Mouse (Mus musculus) lung, embryonic 14.5 days (tissue): ENCODE results near the gene Nedd4. TPM values are rescaled to one million over a fixed set of nuclear protein-coding genes. Genes with fewer than 3 reads are reported as not detected.

Experiments
- ATAC-seq: fragments of 200-750 bp; cut with Nextera tagmentation; 2 replicates; pipeline ENCODE4 v1.8.0; 2017; ENCODE audit warnings: mild to moderate bottlenecking, moderate TSS enrichment, moderate library complexity; ENCODE audit not compliant: insufficient read depth
- DNase-seq: peaks from one replicate; pipeline ENCODE4 v3.0.0-alpha.2; 2015
- H3K27ac ChIP-seq: fragments of 300-500 bp; sonication (generic); 2 replicates; pipeline ENCODE4 v1.5.1; 2014; ENCODE audit warnings: low read depth, mild to moderate bottlenecking, moderate library complexity
- H3K27me3 ChIP-seq: fragments of 300-500 bp; sonication (generic); 2 replicates; pipeline ENCODE4 v1.6.1; 2014; ENCODE audit warnings: low read length, control low read depth; ENCODE audit not compliant: insufficient read depth
- H3K36me3 ChIP-seq: fragments of 300-500 bp; sonication (generic); 2 replicates; pipeline ENCODE4 v1.6.1; 2014; ENCODE audit warnings: control low read depth; ENCODE audit not compliant: insufficient read depth
- H3K4me1 ChIP-seq: fragments of 300-500 bp; sonication (generic); 2 replicates; pipeline ENCODE4 v1.6.1; 2014; ENCODE audit warnings: antibody characterized with exemption, control low read depth; ENCODE audit not compliant: insufficient read depth
- H3K4me2 ChIP-seq: fragments of 300-500 bp; sonication (generic); 2 replicates; pipeline ENCODE4 v1.6.1; 2014; ENCODE audit warnings: mild to moderate bottlenecking
- H3K4me3 ChIP-seq: fragments of 300-500 bp; sonication (generic); 2 replicates; pipeline ENCODE4 v1.5.1; 2014; ENCODE audit warnings: low read depth, low read length
- H3K9ac ChIP-seq: fragments of 300-500 bp; sonication (generic); 2 replicates; pipeline ENCODE4 v1.6.1; 2014
- H3K9me3 ChIP-seq: fragments of 300-500 bp; sonication (generic); 2 replicates; pipeline ENCODE4 v1.6.1; 2016; ENCODE audit warnings: low read depth, low read length, control low read depth
- CTCF ChIP-seq: IDR thresholded peaks from 2 replicates; pipeline ENCODE4 v1.5.1; 2016; ENCODE audit warnings: antibody characterized with exemption, low read depth
- WGBS: fragments of 180-500 bp; shearing (Covaris S2); extraction: QIAGEN DNeasy Blood & Tissue Kit; methylation state at CpG from one replicate; pipeline ENCODE4 v1.1.7; 2014; 5-methylcytosine and 5-hydroxymethylcytosine counted together
- polyA plus RNA-seq: library from polyadenylated mRNA; unstranded; fragments of >200 nt; fragmentation: Nextera tagmentation; extraction: Ambion mirVana; gene quantifications from 2 replicates; pipeline ENCODE4 v1.2.1, GENCODE M21; 2014

Nedd4 gene
- polyA plus RNA-seq = 802 and 805 TPM in 2 replicates

- Histone ChIP-seq H3K9me3 (no peaks in the 10 kb centered on the region), H3K4me3 (peak within 1 kb of the TSS; percentile 98), H3K9ac (peak within 1 kb of the TSS; percentile 100), H3K27me3 (no peaks in the 10 kb centered on the region), H3K4me2 (peak within 1 kb of the TSS; percentile 89), H3K27ac (peak within 1 kb of the TSS; percentile 100), H3K36me3 (peaks cover 34% of the 10 kb centered on the region), H3K4me1 (peaks cover 7% of the 10 kb centered on the region; the same call in 1 of the 2 replicates)
- peak; percentile 97 for DNase-seq
- TF ChIP-seq CTCF = peak; percentile 28; the same call in 1 of the 2 replicates
- peak; percentile 88 for ATAC-seq
- under 1% methylated on average over 57 of the region's 83 CpGs for WGBS
Measured at GRCm38 (mm10) chr9:72661895-72662661, at the start of gene Nedd4. TSS of gene Nedd4 (plus strand) at chr9:72662346.

DNA sequence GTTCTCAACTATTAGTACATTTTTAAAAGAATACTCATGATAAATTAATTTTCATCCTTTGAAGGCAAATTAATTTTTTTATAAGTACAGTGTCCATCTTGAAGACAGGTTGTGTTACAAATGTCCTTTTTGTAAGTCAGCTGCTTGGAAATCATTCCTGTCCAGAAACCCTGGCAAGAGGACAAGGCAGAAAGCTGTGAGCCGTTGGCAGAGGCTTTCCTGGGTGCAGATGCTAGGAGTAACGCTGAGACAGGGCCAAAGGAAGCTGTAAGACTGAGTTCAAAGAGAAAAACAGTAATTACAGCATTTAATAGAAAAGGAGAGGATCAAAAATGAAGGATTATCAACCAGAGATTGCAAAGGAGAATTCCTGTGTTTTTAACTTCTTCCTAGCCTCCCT, 48.3 kb upstream of the Nedd4 start:
- no peak for TF ChIP-seq CTCF
- Histone ChIP-seq H3K4me3 (no peak overlapping the region), H3K4me1 (no peaks in the 10 kb centered on the region), H3K4me2 (no peak overlapping the region), H3K9me3 (no peaks in the 10 kb centered on the region), H3K27ac (no peak overlapping the region), H3K36me3 (peaks cover 40% of the 10 kb centered on the region), H3K27me3 (no peaks in the 10 kb centered on the region), H3K9ac (no peak overlapping the region)
- 55% methylated on average over 2 of the region's 2 CpGs for WGBS
- ATAC-seq = no peak
- DNase-seq = no peak

- no peak overlapping the region for H3K9ac ChIP-seq
- peak; percentile 45; the same call in 1 of the 2 replicates for TF ChIP-seq CTCF
- H3K4me3 ChIP-seq = no peak overlapping the region
- H3K4me2 ChIP-seq = no peak overlapping the region
- H3K9me3 ChIP-seq = no peaks in the 10 kb centered on the region
- ATAC-seq (no peak), DNase-seq (peak; percentile 70)
- no peaks in the 10 kb centered on the region for H3K4me1 ChIP-seq
- peaks cover 45% of the 10 kb centered on the region for H3K36me3 ChIP-seq
- no peak overlapping the region for H3K27ac ChIP-seq
- no peaks in the 10 kb centered on the region for H3K27me3 ChIP-seq
- WGBS = 65% methylated on average over 6 of the region's 6 CpGs
Measured at GRCm38 (mm10) chr9:72614786-72615480, 47.2 kb upstream of the Nedd4 start.

GRCm38 (mm10) chr9:72618037-72618436, 44.1 kb upstream of the Nedd4 start:
- no peaks in the 10 kb centered on the region for H3K9me3 ChIP-seq
- TF ChIP-seq CTCF = no peak
- H3K4me3 ChIP-seq = no peak overlapping the region
- H3K9ac ChIP-seq = no peak overlapping the region
- no peak overlapping the region for H3K27ac ChIP-seq
- H3K4me1 ChIP-seq = no peaks in the 10 kb centered on the region
- H3K36me3 ChIP-seq = peaks cover 34% of the 10 kb centered on the region
- 88% methylated on average over 3 of the region's 3 CpGs for WGBS
- no peak overlapping the region for H3K4me2 ChIP-seq
- no peak for ATAC-seq
- no peak for DNase-seq
- no peaks in the 10 kb centered on the region for H3K27me3 ChIP-seq

DNA sequence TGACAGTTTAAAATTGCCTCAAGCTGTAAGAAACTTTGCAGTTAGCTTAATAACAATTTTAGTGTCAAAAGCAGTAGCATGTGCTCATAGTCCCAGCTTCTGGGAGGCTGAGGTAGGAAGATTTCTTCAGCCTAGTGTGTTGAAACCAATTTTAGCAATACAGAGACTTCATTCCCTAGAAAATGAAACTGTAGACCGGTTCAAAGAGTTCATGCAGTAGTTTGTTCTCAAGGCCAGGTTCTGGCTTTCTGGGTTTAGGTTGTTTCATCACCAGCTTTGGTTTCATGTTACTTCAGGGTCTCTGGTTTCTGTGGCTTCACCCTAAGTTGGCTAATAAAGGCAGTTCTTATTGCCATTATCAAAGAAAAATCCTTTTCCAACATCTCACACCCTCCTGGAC, 38.5 kb upstream of the Nedd4 start:
- DNase-seq = no peak
- no peak overlapping the region for H3K4me2 ChIP-seq
- no peak for TF ChIP-seq CTCF
- WGBS = 79% methylated on average over 1 of the region's 1 CpGs
- no peak overlapping the region for H3K27ac ChIP-seq
- peaks cover 8% of the 10 kb centered on the region for H3K4me1 ChIP-seq
- no peak overlapping the region for H3K4me3 ChIP-seq
- no peaks in the 10 kb centered on the region for H3K27me3 ChIP-seq
- ATAC-seq = no peak
- H3K9ac ChIP-seq = no peak overlapping the region
- H3K9me3 ChIP-seq = no peaks in the 10 kb centered on the region
- H3K36me3 ChIP-seq = peaks cover 9% of the 10 kb centered on the region

- TF ChIP-seq CTCF = no peak
- 41% methylated on average over 1 of the region's 1 CpGs for WGBS
- H3K4me2 ChIP-seq = no peak overlapping the region
- H3K9me3 ChIP-seq = no peaks in the 10 kb centered on the region
- H3K4me1 ChIP-seq = peaks cover 12% of the 10 kb centered on the region
- no peak overlapping the region for H3K9ac ChIP-seq
- no peaks in the 10 kb centered on the region for H3K27me3 ChIP-seq
- no peaks in the 10 kb centered on the region for H3K36me3 ChIP-seq
- ATAC-seq (no peak), DNase-seq (no peak)
- no peak overlapping the region for H3K27ac ChIP-seq
- H3K4me3 ChIP-seq = no peak overlapping the region
Measured at GRCm38 (mm10) chr9:72627598-72627997, 34.5 kb upstream of the Nedd4 start.

DNA sequence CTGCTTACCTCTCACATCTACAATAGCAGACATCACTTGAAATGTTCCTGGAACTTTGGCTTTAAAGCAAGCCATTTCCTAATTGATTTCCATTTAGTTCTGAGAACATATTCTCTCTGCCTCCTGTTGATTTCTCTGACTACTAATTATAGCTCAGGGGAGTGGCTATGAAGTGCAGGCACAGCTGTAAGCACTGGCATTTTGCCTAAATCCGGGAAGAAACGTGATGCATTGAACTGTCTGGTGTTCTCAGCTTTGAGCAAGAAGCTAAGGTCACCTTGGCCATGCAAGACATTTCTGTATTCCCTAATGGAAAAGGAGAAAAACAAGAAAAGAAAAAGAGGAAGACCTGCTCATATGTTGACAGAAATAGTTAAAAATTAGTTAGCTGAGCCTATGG, 33.6 kb upstream of the Nedd4 start:
- Histone ChIP-seq H3K27ac (peak overlapping the region; percentile 26; the same call in 1 of the 2 replicates), H3K9me3 (no peaks in the 10 kb centered on the region), H3K27me3 (no peaks in the 10 kb centered on the region), H3K4me2 (no peak overlapping the region), H3K36me3 (no peaks in the 10 kb centered on the region), H3K4me3 (no peak overlapping the region), H3K9ac (no peak overlapping the region), H3K4me1 (peaks cover 12% of the 10 kb centered on the region)
- WGBS = 7% methylated on average over 2 of the region's 2 CpGs
- no peak for TF ChIP-seq CTCF
- ATAC-seq (peak; percentile 69; the same call in 1 of the 2 replicates), DNase-seq (peak; percentile 88)
